Mouse (Mus musculus) megakaryocyte-erythroid progenitor cell, adult 5-6 weeks (primary cell): ENCODE measurements around the gene Gpr62. TPM values are rescaled to one million over a fixed set of nuclear protein-coding genes. Genes with fewer than 3 reads are reported as not detected.

ENCODE experiments used
- ATAC-seq: replicated peaks from 2 replicates; pipeline ENCODE4 v1.8.0; 2016; ENCODE audit warnings: mild to moderate bottlenecking, inconsistent platforms; ENCODE audit not compliant: severe bottlenecking, poor library complexity, low FRiP score, low TSS enrichment
- total RNA-seq, 2 experiments: library from RNA; stranded (forward) in 1 of 2; stranded (reverse) in 1 of 2; fragments of 200-1000, 215-1000 nt in 1 of 2; fragments of >200 nt in 1 of 2; fragmentation: Nextera tagmentation in 1 of 2; gene quantifications; 2 replicates each; pipeline ENCODE4 v1.2.3; 2014 to 2017

Gene Gpr62
- total RNA-seq, 2 experiments from 2014 or later: not detected

- ATAC-seq: no peak
Observed at GRCm38 (mm10) chr9:106442680-106443079, 23.1 kb downstream of the Gpr62 start.

- ATAC-seq: no peak
Observed at GRCm38 (mm10) chr9:106436566-106436965, 29.2 kb downstream of the Gpr62 start.

GRCm38 (mm10) chr9:106433389-106433788, 32.3 kb downstream of the Gpr62 start:
- ATAC-seq: no peak

GRCm38 (mm10) chr9:106430015-106430264, 35.8 kb downstream of the Gpr62 start:
- ATAC-seq: no peak

- ATAC-seq: peak; percentile 84
Observed at GRCm38 (mm10) chr9:106429221-106430014, 36.3 kb downstream of the Gpr62 start, which contains the start of gene Rpl29. Rpl29 (plus strand) TSS chr9:106429454.

GRCm38 (mm10) chr9:106428719-106429220, 37.0 kb downstream of the Gpr62 start:
- peak; percentile 15 for ATAC-seq

GRCm38 (mm10) chr9:106421865-106422160, 43.9 kb downstream of the Gpr62 start:
- peak; percentile 79 for ATAC-seq

GRCm38 (mm10) chr9:106421033-106421864, 44.5 kb downstream of the Gpr62 start:
- ATAC-seq: 0 out of 2 replicates have a peak, but pooled peaks have one; percentile 27

- no peak for ATAC-seq
Observed at GRCm38 (mm10) chr9:106420608-106421007, 45.1 kb downstream of the Gpr62 start.

GRCm38 (mm10) chr9:106417841-106418625, 47.7 kb downstream of the Gpr62 start:
- peak; percentile 70 for ATAC-seq

- no peak for ATAC-seq
Observed at GRCm38 (mm10) chr9:106416826-106417225, 48.9 kb downstream of the Gpr62 start.

Other genes starting within 250 kb of the Gpr62 start
- gene Tlr9, start 243.3 kb downstream of the Gpr62 start, total RNA-seq (2014; fragmentation: Nextera tagmentation): not detected in 2 replicates
- gene Tlr9, start 243.3 kb downstream of the Gpr62 start, total RNA-seq (2017): not detected in 2 replicates
- 29.5 and 45.9 TPM in 2 replicates for gene Alas1, start 217.3 kb downstream of the Gpr62 start, total RNA-seq (2014; fragmentation: Nextera tagmentation)
- gene Alas1, start 217.3 kb downstream of the Gpr62 start, total RNA-seq (2017): 21.7 and 27.7 TPM in 2 replicates
- gene Poc1a, start 184.9 kb downstream of the Gpr62 start, total RNA-seq (2014; fragmentation: Nextera tagmentation): 29.1 and 48.1 TPM in 2 replicates
- gene Poc1a, start 184.9 kb downstream of the Gpr62 start, total RNA-seq (2017): 28.1 and 40.0 TPM in 2 replicates
- gene Dusp7, start 97.3 kb downstream of the Gpr62 start, total RNA-seq (2014; fragmentation: Nextera tagmentation): 19.0 and 22.9 TPM in 2 replicates
- gene Dusp7, start 97.3 kb downstream of the Gpr62 start, total RNA-seq (2017): 3.2 and 7.2 TPM in 2 replicates
- 3,119 and 3,478 TPM in 2 replicates for gene Rpl29, start 36.5 kb downstream of the Gpr62 start, total RNA-seq (2014; fragmentation: Nextera tagmentation)
- 1,796 and 2,125 TPM in 2 replicates for gene Rpl29, start 36.5 kb downstream of the Gpr62 start, total RNA-seq (2017)
- 17.3 and 22.0 TPM in 2 replicates for gene Acy1, start 27.6 kb downstream of the Gpr62 start, total RNA-seq (2014; fragmentation: Nextera tagmentation)
- 20.9 and 22.4 TPM in 2 replicates for gene Acy1, start 27.6 kb downstream of the Gpr62 start, total RNA-seq (2017)
- 11.9 and 14.9 TPM in 2 replicates for gene Abhd14b, start 18.5 kb downstream of the Gpr62 start, total RNA-seq (2014; fragmentation: Nextera tagmentation)
- gene Abhd14b, start 18.5 kb downstream of the Gpr62 start, total RNA-seq (2017): 3.6 and 4.9 TPM in 2 replicates
- 40.5 and 56.0 TPM in 2 replicates for gene Abhd14a, start 18.3 kb downstream of the Gpr62 start, total RNA-seq (2014; fragmentation: Nextera tagmentation)
- 18.6 and 31.0 TPM in 2 replicates for gene Abhd14a, start 18.3 kb downstream of the Gpr62 start, total RNA-seq (2017)
- 0.40 and 6.6 TPM in 2 replicates for gene Pcbp4, start 12.6 kb downstream of the Gpr62 start, total RNA-seq (2014; fragmentation: Nextera tagmentation)
- gene Pcbp4, start 12.6 kb downstream of the Gpr62 start, total RNA-seq (2017): 0.30 and 0.89 TPM in 2 replicates
- 57.3 and 80.8 TPM in 2 replicates for gene Rrp9, start 10.0 kb upstream of the Gpr62 start, total RNA-seq (2014; fragmentation: Nextera tagmentation)
- gene Rrp9, start 10.0 kb upstream of the Gpr62 start, total RNA-seq (2017): 80.0 and 82.4 TPM in 2 replicates
- gene Parp3, start 11.0 kb upstream of the Gpr62 start, total RNA-seq (2014; fragmentation: Nextera tagmentation): 2.2 and 2.5 TPM in 2 replicates
- gene Parp3, start 11.0 kb upstream of the Gpr62 start, total RNA-seq (2017): 2.0 and 4.2 TPM in 2 replicates
- not detected in 2 replicates for gene Iqcf1, start 34.0 kb upstream of the Gpr62 start, total RNA-seq (2014; fragmentation: Nextera tagmentation)
- gene Iqcf1, start 34.0 kb upstream of the Gpr62 start, total RNA-seq (2017): not detected in 2 replicates
- gene Iqcf5, start 48.6 kb upstream of the Gpr62 start, total RNA-seq (2014; fragmentation: Nextera tagmentation): not detected in 2 replicates
- not detected in 2 replicates for gene Iqcf5, start 48.6 kb upstream of the Gpr62 start, total RNA-seq (2017)
- not detected in 2 replicates for gene Iqcf3, start 95.7 kb upstream of the Gpr62 start, total RNA-seq (2014; fragmentation: Nextera tagmentation)
- not detected in 2 replicates for gene Iqcf3, start 95.7 kb upstream of the Gpr62 start, total RNA-seq (2017)
- not detected in 2 replicates for gene Iqcf4, start 105.1 kb upstream of the Gpr62 start, total RNA-seq (2014; fragmentation: Nextera tagmentation)
- gene Iqcf4, start 105.1 kb upstream of the Gpr62 start, total RNA-seq (2017): not detected in 2 replicates
- not detected in 2 replicates for gene Iqcf6, start 160.6 kb upstream of the Gpr62 start, total RNA-seq (2014; fragmentation: Nextera tagmentation)
- gene Iqcf6, start 160.6 kb upstream of the Gpr62 start, total RNA-seq (2017): not detected in 2 replicates
- not detected in 2 replicates for gene Grm2, start 190.1 kb upstream of the Gpr62 start, total RNA-seq (2014; fragmentation: Nextera tagmentation)
- not detected in 2 replicates for gene Grm2, start 190.1 kb upstream of the Gpr62 start, total RNA-seq (2017)
- 23.8 and 28.7 TPM in 2 replicates for gene Tex264, start 220.0 kb upstream of the Gpr62 start, total RNA-seq (2014; fragmentation: Nextera tagmentation)
- 20.9 and 24.1 TPM in 2 replicates for gene Tex264, start 220.0 kb upstream of the Gpr62 start, total RNA-seq (2017)